Mouse (Mus musculus) heart, adult 2 months (tissue): ENCODE data around the gene Olfr1158. TPM values are rescaled to one million over a fixed set of nuclear protein-coding genes. Genes with fewer than 3 reads are reported as not detected.
"Not testable (repeated sequence)": the region's sequence is repeated elsewhere in the genome, so short reads cannot be mapped to it uniquely, and the experiment has no call there.

Source experiments
- DNase-seq, 2 experiments: peaks; one replicate each; pipeline ENCODE4 v3.0.0; 2021
- H3K27ac ChIP-seq: fragments of 200-600 bp; 2 replicates; pipeline ENCODE4 v1.8.1; 2022
- H3K27me3 ChIP-seq: fragments of 200-500 bp; 2 replicates; pipeline ENCODE4 v1.6.1; 2012; ENCODE audit warnings: mild to moderate bottlenecking, low read length, inconsistent platforms, mixed read lengths; ENCODE audit not compliant: control insufficient read depth, insufficient read depth
- H3K36me3 ChIP-seq: fragments of 200-500 bp; 2 replicates; pipeline ENCODE4 v1.6.1; 2012; ENCODE audit warnings: low read length, inconsistent platforms; ENCODE audit not compliant: control insufficient read depth, insufficient read depth
- H3K4me1 ChIP-seq: fragments of 200-500 bp; 2 replicates; pipeline ENCODE4 v1.6.1; 2011; ENCODE audit warnings: low read length; ENCODE audit not compliant: control insufficient read depth, insufficient read depth
- H3K4me3 ChIP-seq: fragments of 200-600 bp; 2 replicates; pipeline ENCODE4 v1.8.1; 2022
- H3K79me2 ChIP-seq: fragments of 200-500 bp; replicated peaks from 2 replicates; pipeline ENCODE4 v1.6.1; 2012; ENCODE audit warnings: mild to moderate bottlenecking, inconsistent platforms, low read length, moderate library complexity, mixed read lengths; ENCODE audit not compliant: control insufficient read depth, insufficient read depth
- H3K9ac ChIP-seq: fragments of 200-500 bp; 2 replicates; pipeline ENCODE4 v1.6.1; 2012; ENCODE audit warnings: low read depth, mild to moderate bottlenecking, control low read depth, inconsistent platforms, low read length, mixed read lengths
- CTCF ChIP-seq: fragments of 200-600 bp; IDR thresholded peaks from 2 replicates; pipeline ENCODE4 v1.8.1; 2022; ENCODE audit warnings: antibody characterized with exemption, mild to moderate bottlenecking, moderate library complexity
- EP300 ChIP-seq: fragments of 200-500 bp; IDR thresholded peaks from 2 replicates; pipeline ENCODE4 v1.6.1; 2011; ENCODE audit warnings: low read depth, low read length, control low read depth; ENCODE audit not compliant: insufficient read depth
- POLR2A ChIP-seq: fragments of 200-500 bp; IDR thresholded peaks from 2 replicates; pipeline ENCODE4 v1.6.1; 2011; ENCODE audit warnings: mild to moderate bottlenecking, low read depth, low read length, control low read depth; ENCODE audit not compliant: insufficient read depth
- WGBS: fragments of 180-500 bp; shearing (Covaris S2); methylation state at CpG from one replicate; pipeline ENCODE4 v1.1.7; 2018; 5-methylcytosine and 5-hydroxymethylcytosine counted together
- intact Hi-C: fragments of 180-260 bp; cut with DNase I; formaldehyde crosslinking; loops from one replicate; pipeline ENCODE4 v1.15.1; 2025
- long read RNA-seq: library from polyadenylated mRNA; stranded (forward); transcript quantifications from one replicate; pipeline ENCODE4 v2.0.0, GENCODE M21; 2021
- polyA plus RNA-seq: library from polyadenylated mRNA; depleted of rRNA; stranded (reverse); fragments of >200 nt; gene quantifications from 2 replicates; pipeline ENCODE4 v1.2.3, GENCODE M21; 2012; rRNA removed
- total RNA-seq, 2 experiments: library from RNA; stranded (reverse); gene quantifications; 2 replicates each; pipeline ENCODE4 v1.2.3; 2021

Gene Olfr1158
- total RNA-seq = not detected
- polyA plus RNA-seq = not detected in 2 replicates
- long read RNA-seq = 0 reads

DNA sequence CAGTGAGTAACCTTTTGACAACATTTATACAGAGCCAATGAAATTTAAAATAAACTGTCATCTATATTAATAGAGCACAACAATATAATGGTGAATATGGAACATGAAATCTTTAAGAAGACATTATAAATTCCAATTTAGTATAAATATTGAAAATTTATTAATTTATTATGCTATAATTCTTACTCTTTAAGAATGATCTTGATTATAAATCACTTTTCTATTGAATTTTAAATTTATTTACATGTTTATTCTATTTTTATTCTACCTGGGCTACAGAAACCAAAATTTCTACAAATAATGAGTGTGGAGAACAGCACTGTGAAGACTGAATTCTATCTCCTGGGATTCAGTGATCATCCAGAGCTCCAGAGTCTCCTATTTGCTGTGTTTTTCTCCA lies at the start of gene Olfr1158:
Gene Olfr1158, plus strand, starts transcription at position 301 of the 400 bp plus-strand sequence.
- no peak for DNase-seq
- H3K27ac ChIP-seq = no peak within 1 kb of the TSS
- H3K4me1 ChIP-seq = no peaks in the 10 kb centered on the region
- H3K79me2 ChIP-seq = no peaks in the 10 kb centered on the region
- H3K36me3 ChIP-seq = no peaks in the 10 kb centered on the region
- TF ChIP-seq POLR2A (no peak), CTCF (no peak), EP300 (no peak)
- no peak within 1 kb of the TSS for H3K9ac ChIP-seq
- no peaks in the 10 kb centered on the region for H3K27me3 ChIP-seq
- intact Hi-C loops = no loop called here
- no peak within 1 kb of the TSS for H3K4me3 ChIP-seq

DNA sequence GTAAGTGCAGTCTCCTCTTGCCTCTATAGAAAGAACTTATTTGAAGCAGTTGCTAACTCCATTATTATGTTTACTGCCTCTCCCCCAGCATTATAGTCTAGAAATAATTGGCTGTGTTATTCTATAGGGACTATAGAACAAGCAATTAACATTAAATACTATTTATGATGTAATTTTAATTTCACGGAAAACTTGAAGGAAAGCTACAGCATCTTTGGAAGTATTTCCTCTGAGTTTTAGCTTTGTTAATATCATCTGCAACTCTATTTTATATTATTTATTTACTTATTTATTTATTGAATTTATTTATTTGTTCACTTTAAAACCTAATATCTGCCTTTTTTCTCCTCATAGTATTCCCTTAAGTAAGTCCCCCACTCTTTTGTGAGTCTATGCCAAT lies 44.9 kb upstream of the Olfr1158 start, which contains the start of gene Olfr1155:
Gene Olfr1155, minus strand, starts transcription at position 101 of the 400 bp plus-strand sequence.
- intact Hi-C loops = no loop called here
- Histone ChIP-seq H3K27me3 (no peaks in the 10 kb centered on the region), H3K36me3 (no peaks in the 10 kb centered on the region), H3K4me1 (no peaks in the 10 kb centered on the region), H3K4me3 (no peak within 1 kb of the TSS), H3K9ac (no peak within 1 kb of the TSS), H3K27ac (no peak within 1 kb of the TSS), H3K79me2 (no peaks in the 10 kb centered on the region)
- DNase-seq = no peak
- TF ChIP-seq CTCF (no peak), EP300 (no peak), POLR2A (no peak)
- 95% methylated on average over 1 of the region's 1 CpGs for WGBS

DNA sequence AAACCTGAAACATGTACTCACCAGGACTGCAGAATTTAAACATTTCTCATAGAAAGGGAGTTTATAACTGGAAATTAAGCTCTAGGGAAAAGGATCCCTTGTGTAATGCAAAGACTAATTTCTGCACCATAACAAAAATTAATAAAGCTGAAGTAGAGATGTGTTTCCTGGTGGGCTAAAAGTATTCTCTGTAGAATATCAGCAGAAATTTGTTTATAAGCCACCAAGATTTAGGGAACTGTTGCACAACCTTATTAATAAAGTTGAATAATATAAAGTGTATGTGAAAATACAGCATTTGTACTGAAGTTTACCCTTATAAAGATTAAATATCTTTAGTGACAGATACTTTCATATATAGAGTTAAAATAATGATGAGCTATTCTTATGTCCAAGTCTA lies 36.9 kb upstream of the Olfr1158 start, which contains the start of gene Olfr1156:
Gene Olfr1156, minus strand, starts transcription at position 101 of the 400 bp plus-strand sequence.
- H3K9ac ChIP-seq = no peak within 1 kb of the TSS

DNA sequence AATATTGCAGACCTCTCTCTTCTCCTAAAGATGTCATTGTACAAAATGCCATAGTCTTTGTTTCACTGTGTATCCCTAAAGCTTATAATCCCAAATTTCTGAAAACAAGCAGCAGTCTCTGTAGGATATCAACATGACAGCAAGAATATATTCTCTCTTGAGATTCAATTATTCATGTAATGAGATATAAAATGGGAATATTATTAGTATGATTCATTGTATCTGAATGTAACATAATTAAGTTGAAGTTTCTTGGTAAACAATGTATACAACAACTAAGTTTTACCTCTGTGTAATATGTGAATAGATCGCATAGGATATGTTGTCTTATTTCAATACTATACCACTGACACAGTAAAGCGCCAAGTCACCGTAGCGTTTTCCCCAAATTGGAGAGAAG lies 21.7 kb upstream of the Olfr1158 start, which contains the start of gene Olfr1157:
Gene Olfr1157, minus strand, starts transcription at position 101 of the 400 bp plus-strand sequence.
- Histone ChIP-seq H3K27ac (no peak within 1 kb of the TSS), H3K79me2 (no peaks in the 10 kb centered on the region), H3K27me3 (no peaks in the 10 kb centered on the region), H3K4me3 (no peak within 1 kb of the TSS), H3K36me3 (no peaks in the 10 kb centered on the region), H3K4me1 (no peaks in the 10 kb centered on the region), H3K9ac (no peak within 1 kb of the TSS)
- no peak for DNase-seq
- WGBS = 95% methylated on average over 4 of the region's 4 CpGs
- no peak for TF ChIP-seq CTCF
- no peak for TF ChIP-seq POLR2A
- no peak for TF ChIP-seq EP300
- intact Hi-C loops = no loop called here

More for the DNA sequence above, 36.9 kb upstream of the Olfr1158 start, which contains the start of gene Olfr1156:
- H3K36me3 ChIP-seq = no peaks in the 10 kb centered on the region
- intact Hi-C loops = no loop called here
- no peak within 1 kb of the TSS for H3K27ac ChIP-seq
- H3K4me3 ChIP-seq = no peak within 1 kb of the TSS
- no peak for DNase-seq
- TF ChIP-seq POLR2A (no peak), CTCF (no peak), EP300 (no peak)
- no peaks in the 10 kb centered on the region for H3K4me1 ChIP-seq
- no peaks in the 10 kb centered on the region for H3K27me3 ChIP-seq
- no peaks in the 10 kb centered on the region for H3K79me2 ChIP-seq

DNA sequence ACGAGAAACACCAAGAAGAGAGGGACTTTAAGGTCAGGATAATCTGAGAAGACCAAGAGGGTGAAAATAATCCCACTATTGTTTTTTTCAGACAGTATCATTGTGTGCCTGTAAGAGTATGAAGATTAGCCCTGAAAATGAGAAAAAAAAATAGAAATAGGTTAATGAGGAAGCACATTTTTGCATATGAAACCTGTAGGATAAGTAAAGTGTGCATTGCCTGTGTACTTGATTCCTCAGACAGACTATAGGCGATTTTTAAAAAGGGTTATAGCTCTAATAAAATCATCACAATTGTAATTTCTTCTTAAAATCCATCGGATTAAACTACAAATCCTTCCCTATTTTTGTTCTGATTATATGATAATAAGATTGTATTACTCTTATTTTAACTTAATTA lies 15.3 kb upstream of the Olfr1158 start, which contains the start of gene Olfr74:
Gene Olfr74, minus strand, starts transcription at position 101 of the 400 bp plus-strand sequence.
- Histone ChIP-seq H3K4me1 (no peaks in the 10 kb centered on the region), H3K4me3 (no peak within 1 kb of the TSS), H3K36me3 (no peaks in the 10 kb centered on the region), H3K27ac (no peak within 1 kb of the TSS), H3K27me3 (no peaks in the 10 kb centered on the region), H3K79me2 (no peaks in the 10 kb centered on the region), H3K9ac (no peak within 1 kb of the TSS)
- intact Hi-C loops = no loop called here
- TF ChIP-seq POLR2A (no peak), CTCF (no peak), EP300 (no peak)
- DNase-seq = no peak
- WGBS = 55% methylated on average over 3 of the region's 3 CpGs

DNA sequence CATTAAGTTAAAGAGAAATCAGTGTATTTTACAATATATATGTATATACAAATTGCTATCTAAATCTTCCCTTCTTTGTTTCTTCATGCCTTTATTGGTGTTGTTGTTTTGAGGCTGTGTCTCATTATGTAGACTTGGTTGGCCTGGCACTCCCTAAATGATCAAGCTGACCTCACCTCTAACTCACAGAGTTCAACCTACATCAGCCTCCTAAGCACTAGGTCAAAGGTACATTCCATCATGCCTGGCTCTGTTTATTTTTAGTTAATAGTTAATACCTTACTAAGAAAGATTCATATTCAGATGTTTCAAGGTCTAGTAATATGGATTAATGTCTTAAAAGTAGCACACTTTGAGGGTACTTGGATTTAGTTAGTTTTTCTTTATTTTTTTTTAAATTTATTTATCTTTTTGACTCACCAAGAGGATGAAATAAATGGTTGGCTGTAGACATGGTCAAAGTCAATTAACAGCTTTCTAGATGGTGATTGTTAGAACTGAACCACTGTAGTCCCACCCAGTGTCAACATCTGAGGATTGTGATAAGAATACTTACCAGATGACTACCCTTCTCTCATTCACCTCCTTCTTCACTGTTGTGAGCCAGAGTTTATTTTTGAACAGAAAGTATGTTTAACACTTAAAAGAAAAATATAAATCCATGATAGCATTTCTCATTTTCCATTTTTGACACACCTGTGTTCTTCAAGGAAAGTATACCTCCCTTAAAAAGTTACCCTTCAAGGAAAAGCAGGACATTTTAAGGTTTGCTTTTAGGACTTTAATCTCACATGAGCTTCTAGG lies 17.8 kb downstream of the Olfr1158 start, which contains the start of gene Olfr1160:
Gene Olfr1160, minus strand, starts transcription at position 754 of the 804 bp plus-strand sequence.
- H3K27ac ChIP-seq = no peak within 1 kb of the TSS
- DNase-seq = no peak
- TF ChIP-seq EP300 (no peak), CTCF (no peak)
- no peak within 1 kb of the TSS for H3K4me3 ChIP-seq
- H3K4me1 ChIP-seq = no peaks in the 10 kb centered on the region
- no peaks in the 10 kb centered on the region for H3K79me2 ChIP-seq
- intact Hi-C loops = no loop called here
- no peak within 1 kb of the TSS for H3K9ac ChIP-seq
- no peaks in the 10 kb centered on the region for H3K27me3 ChIP-seq
- H3K36me3 ChIP-seq = no peaks in the 10 kb centered on the region

DNA sequence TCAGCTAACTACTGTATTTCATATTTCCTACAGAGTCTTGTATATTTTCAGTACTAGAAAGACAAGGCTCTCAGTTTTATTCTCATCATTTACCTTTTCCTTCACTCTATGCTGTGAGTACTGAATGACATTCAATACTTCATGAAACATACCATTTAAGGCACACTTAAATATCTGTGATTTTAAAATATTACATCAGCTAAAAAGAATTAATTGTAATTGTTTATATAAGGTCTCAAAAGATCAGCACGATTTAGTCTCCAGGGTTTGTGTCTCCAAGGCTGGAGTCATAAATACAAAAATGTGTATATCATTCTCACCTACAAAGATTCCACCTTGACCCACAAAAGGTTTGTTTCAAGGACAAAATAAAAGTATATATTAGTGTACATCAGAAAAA lies 32.6 kb downstream of the Olfr1158 start, which contains the start of gene Olfr1161:
Gene Olfr1161, plus strand, starts transcription at position 301 of the 400 bp plus-strand sequence.
- 61% methylated on average over 1 of the region's 1 CpGs for WGBS

More for the DNA sequence above, 32.6 kb downstream of the Olfr1158 start, which contains the start of gene Olfr1161:
- H3K27me3 ChIP-seq, H3K4me3 ChIP-seq, H3K27ac ChIP-seq, H3K36me3 ChIP-seq, intact Hi-C loops, DNase-seq, H3K9ac ChIP-seq, H3K79me2 ChIP-seq, H3K4me1 ChIP-seq: not testable (repeated sequence)
